Mouse (Mus musculus) frontal cortex, adult 2 months (tissue): ENCODE measurements around the gene Zbtb2. TPM values are rescaled to one million over a fixed set of nuclear protein-coding genes. Genes with fewer than 3 reads are reported as not detected.

ENCODE experiments used
- DNase-seq, 2 experiments: peaks; one replicate each; pipeline ENCODE4 v3.0.0; 2022; ENCODE audit warnings: low spot score in 1 of 2; ENCODE audit errors: extremely low spot score in 1 of 2
- polyA plus RNA-seq: library from polyadenylated mRNA; depleted of rRNA; stranded (reverse); fragments of >200 nt; gene quantifications from 2 replicates; pipeline ENCODE4 v1.2.3, GENCODE M21; 2012

Gene Zbtb2
- polyA plus RNA-seq, 1 experiment, result 8.9 TPM

GRCm38 (mm10) chr10:4386609-4387591, 1.0 kb downstream of the Zbtb2 start:
- peak; percentile 83 to 92 for DNase-seq

GRCm38 (mm10) chr10:4384244-4384643, 3.7 kb downstream of the Zbtb2 start:
- DNase-seq, result no peak

DNA sequence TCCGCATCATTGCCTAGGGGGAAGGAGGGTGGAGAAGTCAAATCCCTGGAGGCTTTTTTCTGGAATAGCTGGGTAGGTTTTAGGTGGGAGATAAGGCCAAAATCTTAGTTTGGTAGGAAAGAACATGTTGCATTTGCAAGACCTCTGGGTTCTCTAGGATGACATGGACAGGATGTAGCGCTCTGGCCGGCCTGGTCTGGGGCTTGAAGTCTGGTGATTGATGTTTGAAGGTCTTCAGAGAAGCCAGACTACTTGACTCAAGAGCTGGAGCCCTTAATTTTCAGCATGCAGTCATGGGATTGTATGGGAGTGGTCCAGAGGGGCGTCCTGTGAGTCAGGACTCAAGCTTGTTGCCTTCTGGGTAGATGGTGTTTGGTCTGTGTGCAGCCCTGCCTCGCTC, 7.2 kb downstream of the Zbtb2 start:
- DNase-seq, result no peak

- DNase-seq, result no peak
These were observed 11.0 kb downstream of the Zbtb2 start for GRCm38 (mm10) chr10:4376931-4377330.

GRCm38 (mm10) chr10:4376461-4376860, 11.4 kb downstream of the Zbtb2 start:
- DNase-seq, result no peak

DNA sequence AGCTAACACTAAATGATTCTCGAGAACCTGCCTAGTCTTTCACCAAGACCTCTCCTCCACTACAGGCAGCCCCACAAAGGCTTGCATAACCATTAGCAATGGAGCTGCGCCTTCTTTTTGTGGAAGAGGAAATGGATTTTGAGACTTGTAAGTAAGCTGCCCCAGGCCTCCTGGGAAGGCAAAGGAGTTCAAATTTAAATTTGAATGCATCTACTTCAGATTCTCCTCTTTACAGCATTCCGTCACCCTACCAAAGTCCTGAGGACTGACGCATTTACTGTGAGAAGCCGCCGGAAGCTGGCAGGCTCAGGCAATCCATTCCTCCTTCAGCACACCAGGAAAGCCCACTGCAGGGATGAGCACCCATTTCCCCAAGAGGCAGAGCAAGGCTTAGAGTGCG, 12.6 kb downstream of the Zbtb2 start:
- no peak for DNase-seq

- no peak for DNase-seq
These were observed 13.2 kb downstream of the Zbtb2 start for GRCm38 (mm10) chr10:4374734-4375133.

DNA sequence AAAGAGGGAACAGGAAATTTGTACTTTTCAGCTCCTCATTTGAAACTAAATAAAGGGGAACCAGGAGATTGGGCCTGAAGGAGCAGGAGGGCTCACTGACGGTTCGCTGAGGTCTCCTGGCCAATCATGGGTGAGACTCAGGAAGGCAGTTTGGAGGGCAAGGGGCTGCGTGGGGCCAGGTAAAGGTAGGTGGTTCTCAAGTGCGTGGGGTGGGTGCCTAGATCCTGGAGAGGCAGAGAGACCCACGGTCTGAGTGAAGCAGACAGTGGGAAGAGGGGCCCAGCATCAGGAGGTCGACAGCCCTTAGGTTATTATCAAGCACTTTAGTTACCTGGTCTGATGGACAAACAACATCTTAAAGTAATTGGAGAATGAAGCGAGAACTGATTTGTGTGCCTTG, 13.7 kb downstream of the Zbtb2 start:
- DNase-seq, result no peak

GRCm38 (mm10) chr10:4373558-4373957, 14.3 kb downstream of the Zbtb2 start:
- DNase-seq, result no peak

GRCm38 (mm10) chr10:4372011-4372410, 15.9 kb downstream of the Zbtb2 start:
- DNase-seq, result peak in 1 of 2 experiments; percentile 77

DNA sequence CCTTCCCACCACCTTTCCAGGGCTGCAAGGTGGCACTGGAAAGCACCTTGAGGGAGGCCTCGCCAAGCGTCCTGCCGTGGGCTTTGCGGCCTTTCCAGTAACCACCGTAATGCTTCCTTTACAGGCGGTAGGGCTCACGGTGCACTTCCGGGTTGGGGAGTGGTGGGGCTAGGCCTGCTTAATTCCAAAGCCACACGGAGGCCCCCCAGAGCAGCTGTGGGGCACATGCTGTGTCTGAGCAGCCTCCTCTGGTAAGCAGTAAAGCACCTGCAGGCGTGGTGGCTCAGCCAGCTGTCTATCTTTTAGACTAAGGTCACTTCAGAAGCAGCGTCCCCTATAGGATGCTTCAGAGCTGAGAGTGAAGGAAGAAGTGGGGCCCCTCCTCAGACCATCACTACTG, 17.8 kb downstream of the Zbtb2 start:
- no peak for DNase-seq

GRCm38 (mm10) chr10:4364618-4365017, 23.3 kb downstream of the Zbtb2 start:
- no peak for DNase-seq

GRCm38 (mm10) chr10:4357435-4357834, 30.5 kb downstream of the Zbtb2 start:
- DNase-seq, result no peak

DNA sequence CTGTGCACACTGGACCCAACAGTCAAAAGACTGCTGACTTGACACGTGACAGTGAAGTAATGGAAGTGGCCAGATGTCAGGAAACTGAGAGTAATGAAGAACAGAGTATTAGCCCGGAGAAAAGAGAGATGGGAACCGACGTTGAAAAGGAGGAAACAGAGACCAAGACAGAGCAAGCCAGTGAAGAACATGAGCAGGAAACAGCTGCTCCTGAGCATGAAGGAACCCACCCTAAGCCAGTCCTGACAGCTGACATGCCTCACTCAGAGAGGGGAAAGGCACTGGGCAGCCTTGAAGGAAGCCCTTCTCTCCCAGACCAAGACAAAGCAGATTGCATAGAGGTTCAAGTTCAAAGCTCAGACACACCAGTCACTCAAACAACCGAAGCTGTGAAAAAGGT, 31.3 kb downstream of the Zbtb2 start:
- DNase-seq, result no peak

- no peak for DNase-seq
These were observed 31.9 kb downstream of the Zbtb2 start for GRCm38 (mm10) chr10:4355882-4356451.

GRCm38 (mm10) chr10:4354371-4355260, 33.3 kb downstream of the Zbtb2 start:
- no peak for DNase-seq

DNA sequence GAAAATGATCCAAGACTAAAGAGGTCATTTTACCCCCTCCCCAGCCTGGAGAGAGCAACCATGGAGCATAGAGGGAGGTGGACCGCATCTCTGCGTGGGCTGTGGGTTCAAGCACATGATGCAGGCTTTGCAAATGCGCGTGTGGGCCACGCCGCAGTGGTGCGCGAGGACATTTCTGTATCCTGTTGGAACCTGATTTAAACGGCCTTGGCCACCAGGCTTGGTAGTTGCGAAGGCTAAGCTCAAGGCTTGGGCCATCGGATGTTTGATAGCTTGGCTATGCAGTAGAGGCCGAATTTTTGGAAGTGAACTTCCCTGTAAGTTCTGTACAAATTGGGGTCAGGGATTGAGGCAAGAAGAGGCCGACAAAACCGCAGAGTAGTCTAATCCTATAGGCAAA, 40.3 kb downstream of the Zbtb2 start:
- DNase-seq, result no peak

GRCm38 (mm10) chr10:4347136-4347492, 40.8 kb downstream of the Zbtb2 start:
- DNase-seq, result no peak

GRCm38 (mm10) chr10:4346489-4347135, 41.3 kb downstream of the Zbtb2 start:
- peak; percentile 71 to 92 for DNase-seq

DNA sequence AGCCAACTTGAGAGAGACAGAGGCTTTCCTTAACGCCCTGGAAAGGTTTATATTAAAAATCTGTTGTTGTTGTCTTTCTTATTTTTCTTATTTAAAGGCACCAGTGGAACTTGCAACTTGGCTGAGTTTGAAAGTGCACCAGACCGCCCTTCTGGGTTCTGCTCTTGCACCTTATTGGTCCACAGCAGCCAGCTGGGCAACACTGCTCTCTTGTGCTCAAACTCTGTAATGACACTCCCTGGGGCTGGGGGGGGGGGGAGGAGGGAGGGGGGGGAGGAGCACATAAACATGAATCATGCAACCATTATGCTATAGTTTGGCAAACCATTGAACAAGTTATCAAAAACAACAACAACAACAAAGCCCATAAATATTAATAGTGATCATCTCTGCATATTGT, 46.5 kb downstream of the Zbtb2 start:
- DNase-seq, result peak in 1 of 2 experiments; percentile 49
